Mouse (Mus musculus) liver, embryonic 14.5 days (tissue): ENCODE data around the gene Ccdc78.
"Not testable (repeated sequence)": the region's sequence is repeated elsewhere in the genome, so short reads cannot be mapped to it uniquely, and the experiment has no call there.

Experiments
- CTCF ChIP-seq: IDR thresholded peaks from 2 replicates; pipeline ENCODE4 v1.5.1; 2016; ENCODE audit warnings: antibody characterized with exemption, low read depth, control low read depth
- EP300 ChIP-seq: IDR thresholded peaks from 2 replicates; pipeline ENCODE4 v1.6.1; 2016; ENCODE audit warnings: antibody characterized with exemption, low read depth

- TF ChIP-seq CTCF, EP300: not testable (repeated sequence)
These were observed 44.9 kb upstream of the Ccdc78 start for GRCm38 (mm10) chr17:25741471-25741870.
